25 mouse cellular contexts compared by ENCODE assay signal in the genomic region with DNA sequence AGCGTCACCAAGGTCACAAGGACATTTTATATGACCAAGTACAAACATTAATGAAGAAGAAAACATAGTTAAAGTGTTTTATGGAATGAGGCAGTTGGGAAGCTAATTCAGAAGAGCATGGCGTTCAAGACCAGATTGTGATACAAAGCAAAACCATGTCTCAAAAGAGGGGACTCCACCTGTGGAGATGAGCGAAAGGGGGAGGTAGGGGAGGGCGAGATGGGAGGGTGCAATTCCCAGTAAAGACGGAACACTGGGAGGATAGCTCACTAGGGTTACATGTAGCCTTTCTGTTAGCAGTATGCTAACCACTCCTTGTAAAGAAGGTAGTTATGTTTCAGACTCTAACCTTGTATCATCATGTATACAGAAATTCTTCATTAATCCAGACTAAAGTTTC. TPM values are rescaled to one million over a fixed set of nuclear protein-coding genes. Genes with fewer than 3 reads are reported as not detected.
"Had no signal": no experiment of that assay in that cellular context is flagged by ENCODE, and none has a peak within 500 bp of the region (broad histone marks: within the 10 kb centered on the region; RNA-seq: fewer than 3 reads in every experiment).

No protein-coding gene starts in this region.

- H3K36me3 ChIP-seq: lung, embryonic 15.5 days; midbrain, embryonic 13.5 days; midbrain, embryonic 15.5 days; neural tube, embryonic 13.5 days; neural tube, embryonic 15.5 days had no signal

- H3K27me3 ChIP-seq: lung, embryonic 15.5 days; megakaryocyte, embryonic 14.5 days; midbrain, embryonic 13.5 days; midbrain, embryonic 15.5 days; neural tube, embryonic 13.5 days; neural tube, embryonic 15.5 days had no signal

- H3K4me1 ChIP-seq: lung, embryonic 15.5 days; megakaryocyte, embryonic 14.5 days; midbrain, embryonic 15.5 days; neural tube, embryonic 15.5 days had no signal

- H3K9ac ChIP-seq: liver, postnatal 0 days; lung, embryonic 15.5 days; midbrain, embryonic 13.5 days; midbrain, embryonic 15.5 days; neural tube, embryonic 13.5 days; neural tube, embryonic 15.5 days had no signal

- H3K9me3 ChIP-seq: lung, embryonic 15.5 days; megakaryocyte, embryonic 14.5 days; midbrain, embryonic 13.5 days; midbrain, embryonic 15.5 days; neural tube, embryonic 13.5 days; neural tube, embryonic 15.5 days had no signal

- H3K27ac ChIP-seq: lung, embryonic 15.5 days; macrophage; midbrain, embryonic 13.5 days; midbrain, embryonic 15.5 days; neural tube, embryonic 13.5 days; neural tube, embryonic 15.5 days had no signal

- H3K4me3 ChIP-seq: lung, embryonic 15.5 days; megakaryocyte, embryonic 14.5 days; midbrain, embryonic 13.5 days; midbrain, embryonic 15.5 days; neural tube, embryonic 13.5 days; neural tube, embryonic 15.5 days had no signal

- ATAC-seq: liver, postnatal 0 days; lung, postnatal 0 days; midbrain, embryonic 13.5 days; midbrain, embryonic 15.5 days had no signal

- DNase-seq: liver, postnatal 0 days; lung, adult 2 months; lung, postnatal 14 days; lung, postnatal 36 days; retina, postnatal 1 day; right cerebral cortex, adult 18-20 months; right cerebral cortex, postnatal 25 days; right cerebral cortex, postnatal 4 days; spleen, adult 18-20 months; thymus, adult 18-20 months; thymus, postnatal 14 days; thymus, postnatal 36 days had no signal

- H3K4me2 ChIP-seq: lung, embryonic 15.5 days; midbrain, embryonic 11.5 days; midbrain, embryonic 13.5 days; midbrain, embryonic 15.5 days; neural tube, embryonic 13.5 days; neural tube, embryonic 15.5 days had no signal

RNA-seq across cellular contexts. Expression of gene Pkhd1, which starts 55.1 kb away (rescaled TPM):
- polyA plus RNA-seq: macrophage; midbrain, embryonic 11.5 days; midbrain, postnatal 0 days had no signal

RNA-seq across cellular contexts. Expression of gene Il17a, which starts 57.8 kb away (rescaled TPM):
- polyA plus RNA-seq: liver, postnatal 0 days; lung, adult 2 months; lung, embryonic 15.5 days; lung, postnatal 0 days; macrophage; midbrain, embryonic 11.5 days; midbrain, embryonic 13.5 days; midbrain, embryonic 15.5 days; midbrain, postnatal 0 days; neural tube, embryonic 11.5 days; neural tube, embryonic 13.5 days; neural tube, embryonic 15.5 days; stomach, embryonic 14.5 days; stomach, embryonic 16.5 days had no signal
